ENCODE assay signal across 8 mouse cellular contexts in the genomic region with DNA sequence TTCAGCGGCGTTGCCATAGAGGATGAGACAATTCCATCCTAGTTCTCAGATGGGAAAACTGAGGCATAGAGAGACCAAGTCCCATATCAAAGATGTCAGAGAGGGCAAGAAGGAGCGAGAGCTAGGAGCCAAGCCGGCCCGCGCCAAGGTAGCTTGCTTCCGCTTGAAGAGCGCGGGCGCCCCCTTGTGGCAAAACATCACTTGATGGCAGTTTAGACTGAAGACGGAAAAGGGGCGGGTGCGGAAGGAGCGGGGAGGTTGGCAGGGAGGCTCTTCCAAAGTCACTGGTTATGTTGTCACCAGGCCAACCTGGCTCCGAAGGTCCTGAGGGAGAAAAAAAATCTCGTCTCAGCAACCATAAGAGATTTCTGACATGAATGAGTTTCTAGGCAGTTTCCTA. TPM values are rescaled to one million over a fixed set of nuclear protein-coding genes. Genes with fewer than 3 reads are reported as not detected.
DNase-seq lines count a peak whose midpoint lies in the region; ATAC-seq lines count a peak whose summit lies in the region.

No protein-coding gene starts in this region.

- H3K27me3 ChIP-seq in forebrain, embryonic 15.5 days = peaks cover 13% of the 10 kb centered on the region

- H3K36me3 ChIP-seq in forebrain, embryonic 15.5 days = no peaks in the 10 kb centered on the region

- H3K4me2 ChIP-seq in forebrain, embryonic 15.5 days (replicated peaks) = peak overlapping the region; percentile 25

- H3K27ac ChIP-seq in forebrain, embryonic 15.5 days (replicated peaks) = no peak overlapping the region

- WGBS in forebrain, embryonic 15.5 days = 2% methylated on average over 16 of the region's 16 CpGs

- DNase-seq in Muller cell, postnatal 12 days (ENCODE audit: inconsistent ontology term) = peak; percentile 83
- peak; percentile 82 to 90 for DNase-seq in heart, postnatal 36 days
- DNase-seq in layer of hippocampus, postnatal 25 days (ENCODE audit: extremely low spot score in 1 of 2, low spot score in 1 of 2) = peak; percentile 91 to 98
- DNase-seq in right cerebral cortex, postnatal 14 days = peak; percentile 97
- DNase-seq in urinary bladder, postnatal 4 days (ENCODE audit: low spot score in 2 of 2) = peak; percentile 73 to 91

- H3K4me3 ChIP-seq in forebrain, embryonic 15.5 days = no peak overlapping the region

- intact Hi-C loops in heart, postnatal 36 days (cut with DNase I) = loop anchor here (1.0 kb wide), 2 partner anchors 310 to 347 kb away; no protein-coding TSS in a partner anchor

- H3K9me3 ChIP-seq in forebrain, embryonic 15.5 days = no peaks in the 10 kb centered on the region

- ATAC-seq in cerebellum, adult (ENCODE audit: insufficient number of reproducible peaks, low FRiP score, low TSS enrichment) = peak; percentile 64; the same call in 1 of the 2 replicates
- no peak for ATAC-seq in forebrain, embryonic 15.5 days (replicated peaks)
- ATAC-seq in megakaryocyte, adult 5-6 weeks (ENCODE audit: poor library complexity, severe bottlenecking) = peak; percentile 91

- no peak overlapping the region for H3K9ac ChIP-seq in forebrain, embryonic 15.5 days (replicated peaks)

- H3K4me1 ChIP-seq in forebrain, embryonic 15.5 days = peaks cover 3% of the 10 kb centered on the region; the same call in 1 of the 2 replicates

RNA-seq across cellular contexts. Expression of gene Rbm19, which starts 27.7 kb away (rescaled TPM):
- polyA plus RNA-seq in forebrain, embryonic 15.5 days (2015; fragmentation: Nextera tagmentation; extraction: Ambion mirVana) = 15.2 and 19.3 TPM in 2 replicates
- 10 to 100 TPM; 20.1 to 20.7 TPM for total RNA-seq in heart, postnatal 36 days (2021)
- total RNA-seq in layer of hippocampus, postnatal 25 days (2021) = 10 to 100 TPM; 18.2 to 18.7 TPM
- 6.5 and 7.1 TPM in 2 replicates for total RNA-seq in megakaryocyte, adult 5-6 weeks (2015)
- 11.7 and 12.4 TPM in 2 replicates for total RNA-seq in megakaryocyte, adult 5-6 weeks (2017)
